Mouse (Mus musculus): ENCODE data around the gene Myoz2. TPM values are rescaled to one million over a fixed set of nuclear protein-coding genes. Genes with fewer than 3 reads are reported as not detected.

Myoz2 gene
- total and polyA plus RNA-seq, 3 experiments, result not detected

GRCm38 (mm10) chr3:122968391-122968790 lies 66.4 kb downstream of the Myoz2 start:
- Histone ChIP-seq H3K4me2 (ENCODE audit: insufficient read depth, low read depth, poor library complexity, severe bottlenecking) (no peak overlapping the region), H3K27ac (ENCODE audit: insufficient read depth, low read depth) (no peak overlapping the region), H3K4me1 (ENCODE audit: control insufficient read depth in 1 of 2, insufficient read depth in 2 of 2) (no peaks in the 10 kb centered on the region), H3K9ac (ENCODE audit: insufficient read depth, low read depth) (no peak overlapping the region), H3K9me3 (replicated peaks; ENCODE audit: low read length) (no peaks in the 10 kb centered on the region), H3K36me3 (replicated peaks in 1 of 2; ENCODE audit: control insufficient read depth in 1 of 2, insufficient read depth in 1 of 2, low read length in 1 of 2) (no peaks in the 10 kb centered on the region), H3K4me3 (replicated peaks in 1 of 3; ENCODE audit: low read depth in 2 of 3, low read length in 2 of 3, poor library complexity in 1 of 3) (no peak overlapping the region), H3K79me2 (replicated peaks; ENCODE audit: control insufficient read depth, extremely low read depth, insufficient read depth, poor library complexity, severe bottlenecking) (no peaks in the 10 kb centered on the region), H3K27me3 (replicated peaks) (no peaks in the 10 kb centered on the region)
- TF ChIP-seq SIN3A (IDR thresholded peaks at IDR 0.05; ENCODE audit: low read length) (no peak), USF2 (conservative IDR thresholded peaks at IDR 0.05; ENCODE audit: low read depth, low read length) (no peak), PAX5 (IDR thresholded peaks at IDR 0.05; ENCODE audit: low read length) (no peak), NRF1 (IDR thresholded peaks at IDR 0.05; ENCODE audit: low read depth, low read length) (no peak), UBTF (IDR thresholded peaks at IDR 0.05; ENCODE audit: low read depth, low read length) (no peak), ZNF384 (IDR thresholded peaks at IDR 0.05; ENCODE audit: low read depth, low read length) (no peak), IRF4 (IDR thresholded peaks at IDR 0.05; ENCODE audit: low read depth, low read length) (no peak), POLR2A (IDR thresholded peaks at IDR 0.05; ENCODE audit: low read depth, low read length) (no peak), RCOR1 (conservative IDR thresholded peaks at IDR 0.05; ENCODE audit: low read depth, low read length) (no peak), ETS1 (conservative IDR thresholded peaks at IDR 0.05; ENCODE audit: low read depth, low read length) (no peak), BHLHE40 (IDR thresholded peaks at IDR 0.05; ENCODE audit: low read depth, low read length) (no peak)
- no peak for DNase-seq (ENCODE audit: extremely low read depth)
- dilution Hi-C loops (cut with MboI; ENCODE audit: extremely low pct_ligation_motif_present, extremely low pct_unique_long_range_greater_than_20kb, low sequenced_read_pairs) (no loop called here), in situ Hi-C loops (cut with MboI; ENCODE audit: low pct_ligation_motif_present, low pct_unique_long_range_greater_than_20kb, low sequenced_read_pairs) (no loop called here)

GRCm38 (mm10) chr3:122964301-122964700 lies 70.5 kb downstream of the Myoz2 start:
- no peak overlapping the region for H3K4me2 ChIP-seq (ENCODE audit: insufficient read depth, low read depth, poor library complexity, severe bottlenecking)
- H3K9ac ChIP-seq (ENCODE audit: insufficient read depth, low read depth), result no peak overlapping the region
- H3K36me3 ChIP-seq (replicated peaks in 1 of 2; ENCODE audit: control insufficient read depth in 1 of 2, insufficient read depth in 1 of 2, low read length in 1 of 2), result no peaks in the 10 kb centered on the region
- H3K4me1 ChIP-seq (ENCODE audit: control insufficient read depth in 1 of 2, insufficient read depth in 2 of 2), result no peaks in the 10 kb centered on the region
- H3K9me3 ChIP-seq (replicated peaks; ENCODE audit: low read length), result no peaks in the 10 kb centered on the region
- H3K27me3 ChIP-seq (replicated peaks), result no peaks in the 10 kb centered on the region
- dilution Hi-C loops (cut with MboI; ENCODE audit: extremely low pct_ligation_motif_present, extremely low pct_unique_long_range_greater_than_20kb, low sequenced_read_pairs) (no loop called here), in situ Hi-C loops (cut with MboI; ENCODE audit: low pct_ligation_motif_present, low pct_unique_long_range_greater_than_20kb, low sequenced_read_pairs) (no loop called here)
- H3K4me3 ChIP-seq (replicated peaks in 1 of 3; ENCODE audit: low read depth in 2 of 3, low read length in 2 of 3, poor library complexity in 1 of 3), result no peak overlapping the region
- TF ChIP-seq POLR2A (IDR thresholded peaks at IDR 0.05; ENCODE audit: low read depth, low read length), result no peak
- H3K27ac ChIP-seq (ENCODE audit: insufficient read depth, low read depth), result no peak overlapping the region
- DNase-seq (ENCODE audit: extremely low read depth), result no peak
- H3K79me2 ChIP-seq (replicated peaks; ENCODE audit: control insufficient read depth, extremely low read depth, insufficient read depth, poor library complexity, severe bottlenecking), result no peaks in the 10 kb centered on the region

Other genes starting within 250 kb of the Myoz2 start
- gene Fabp2, start 139.9 kb downstream of the Myoz2 start, total RNA-seq (2012; rRNA removed), result not detected in 2 replicates
- not detected in 2 replicates for gene Fabp2, start 139.9 kb downstream of the Myoz2 start, total RNA-seq (2014; rRNA removed)
- gene Fabp2, start 139.9 kb downstream of the Myoz2 start, polyA plus RNA-seq (2012; ENCODE audit: insufficient read length, low read depth), result not detected in 2 replicates
- gene Gm10959, start 115.7 kb downstream of the Myoz2 start, total RNA-seq (2012; rRNA removed), result not detected in 2 replicates
- not detected in 2 replicates for gene Gm10959, start 115.7 kb downstream of the Myoz2 start, total RNA-seq (2014; rRNA removed)
- gene Gm10959, start 115.7 kb downstream of the Myoz2 start, polyA plus RNA-seq (2012; ENCODE audit: insufficient read length, low read depth), result not detected in 2 replicates
- 72.2 and 75.6 TPM in 2 replicates for gene 1810037I17Rik, start 110.8 kb downstream of the Myoz2 start, total RNA-seq (2012; rRNA removed)
- gene 1810037I17Rik, start 110.8 kb downstream of the Myoz2 start, total RNA-seq (2014; rRNA removed), result 116 and 132 TPM in 2 replicates
- 106 and 129 TPM in 2 replicates for gene 1810037I17Rik, start 110.8 kb downstream of the Myoz2 start, polyA plus RNA-seq (2012; ENCODE audit: insufficient read length, low read depth)
- gene Usp53, start 50.5 kb downstream of the Myoz2 start, total RNA-seq (2012; rRNA removed), result 0.08 TPM in 1 of 2 replicates, not detected in the other
- gene Usp53, start 50.5 kb downstream of the Myoz2 start, total RNA-seq (2014; rRNA removed), result 0.03 TPM in 1 of 2 replicates, not detected in the other
- gene Usp53, start 50.5 kb downstream of the Myoz2 start, polyA plus RNA-seq (2012; ENCODE audit: insufficient read length, low read depth), result not detected in 2 replicates
- 0.21 and 1.1 TPM in 2 replicates for gene Synpo2, start 201.1 kb upstream of the Myoz2 start, total RNA-seq (2012; rRNA removed)
- 0.13 TPM in 1 of 2 replicates, not detected in the other for gene Synpo2, start 201.1 kb upstream of the Myoz2 start, total RNA-seq (2014; rRNA removed)
- 0.03 and 0.13 TPM in 2 replicates for gene Synpo2, start 201.1 kb upstream of the Myoz2 start, polyA plus RNA-seq (2012; ENCODE audit: insufficient read length, low read depth)
- gene Sec24d, start 232.4 kb upstream of the Myoz2 start, total RNA-seq (2012; rRNA removed), result 33.1 and 37.1 TPM in 2 replicates
- gene Sec24d, start 232.4 kb upstream of the Myoz2 start, total RNA-seq (2014; rRNA removed), result 45.8 and 50.9 TPM in 2 replicates
- 51.4 and 51.7 TPM in 2 replicates for gene Sec24d, start 232.4 kb upstream of the Myoz2 start, polyA plus RNA-seq (2012; ENCODE audit: insufficient read length, low read depth)

Data from CH12.LX (cell line).